ENCODE assay signal across 10 mouse cellular contexts in the genomic region with DNA sequence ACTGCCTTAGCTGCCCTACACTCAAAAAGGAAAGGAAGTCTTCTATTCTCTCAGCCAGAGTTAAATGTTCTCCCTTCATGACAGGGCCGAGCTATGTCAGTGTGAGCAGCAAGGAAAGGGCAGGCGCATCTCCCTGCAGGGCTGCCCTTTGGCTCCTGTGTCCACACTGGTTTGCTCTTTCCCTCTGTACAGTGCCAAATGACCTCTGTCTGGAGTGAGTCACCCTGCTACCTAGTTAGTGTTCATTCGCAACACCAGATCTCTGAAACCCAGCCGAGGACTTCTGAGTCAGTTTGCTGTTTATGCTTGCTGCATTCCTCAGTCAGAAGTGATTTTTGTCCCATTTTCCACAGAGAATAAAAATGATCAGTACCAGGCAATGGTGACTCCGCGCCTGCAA.
A peak's percentile ranks its signal among the peaks of the same experiment; 100 is the strongest.
DNase-seq lines count a peak whose midpoint lies in the region; ATAC-seq and TF ChIP-seq lines count a peak whose summit lies in the region.
"Had no signal": no experiment of that assay in that cellular context is flagged by ENCODE, and none has a peak within 500 bp of the region (broad histone marks: within the 10 kb centered on the region; RNA-seq: fewer than 3 reads in every experiment).

No protein-coding gene starts in this region.

- no peaks in the 10 kb centered on the region for H3K36me3 ChIP-seq in liver, embryonic 12.5 days
- H3K36me3 ChIP-seq in forebrain, embryonic 13.5 days (ENCODE audit: poor library complexity, severe bottlenecking) = no peaks in the 10 kb centered on the region
- H3K36me3 ChIP-seq: heart, embryonic 15.5 days had no signal

- H3K4me1 ChIP-seq in liver, embryonic 12.5 days = no peaks in the 10 kb centered on the region
- H3K4me1 ChIP-seq in forebrain, embryonic 13.5 days = peaks cover 10% of the 10 kb centered on the region
- H3K4me1 ChIP-seq: heart, embryonic 15.5 days had no signal

- 66% methylated on average over 6 of the region's 6 CpGs for WGBS in liver, embryonic 12.5 days (ENCODE audit: insufficient replicate concordance)
- 90% methylated on average over 6 of the region's 6 CpGs for WGBS in forebrain, embryonic 13.5 days

- no peak overlapping the region for H3K9ac ChIP-seq in liver, embryonic 12.5 days
- H3K9ac ChIP-seq in forebrain, embryonic 13.5 days = no peak overlapping the region
- H3K9ac ChIP-seq: heart, embryonic 15.5 days had no signal

- H3K9me3 ChIP-seq in liver, embryonic 12.5 days (replicated peaks) = no peaks in the 10 kb centered on the region
- no peaks in the 10 kb centered on the region for H3K9me3 ChIP-seq in forebrain, embryonic 13.5 days (replicated peaks)
- H3K9me3 ChIP-seq: heart, embryonic 15.5 days had no signal

- H3K27ac ChIP-seq in gastrocnemius, adult 2 months = peak overlapping the region; percentile 49; the same call in 1 of the 2 replicates
- H3K27ac ChIP-seq in liver, embryonic 12.5 days = no peak overlapping the region
- no peak overlapping the region for H3K27ac ChIP-seq in forebrain, embryonic 13.5 days
- H3K27ac ChIP-seq: heart, embryonic 15.5 days had no signal

- no peak overlapping the region for H3K4me2 ChIP-seq in liver, embryonic 12.5 days
- H3K4me2 ChIP-seq in forebrain, embryonic 13.5 days = no peak overlapping the region
- H3K4me2 ChIP-seq: heart, embryonic 15.5 days had no signal

- no peak overlapping the region for H3K4me3 ChIP-seq in gastrocnemius, adult 2 months
- no peak overlapping the region for H3K4me3 ChIP-seq in liver, embryonic 12.5 days
- H3K4me3 ChIP-seq in forebrain, embryonic 13.5 days = no peak overlapping the region
- H3K4me3 ChIP-seq: heart, embryonic 15.5 days had no signal

- peak; percentile 23 to 68 for DNase-seq in urinary bladder, postnatal 36 days (ENCODE audit: low spot score in 2 of 2)
- DNase-seq in urinary bladder, postnatal 4 days (ENCODE audit: low spot score in 2 of 2) = no peak
- peak; percentile 70 for DNase-seq in gastrocnemius, adult 2 months
- peak; percentile 21 for DNase-seq in yolk sac, embryonic 10.5 days (ENCODE audit: low spot score)
- no peak for DNase-seq in right cerebral cortex, postnatal 14 days
- DNase-seq in cerebellum, postnatal 4 days (ENCODE audit: low spot score in 2 of 2) = no peak
- DNase-seq: cerebellum, postnatal 25 days had no signal

- no peaks in the 10 kb centered on the region for H3K27me3 ChIP-seq in liver, embryonic 12.5 days (replicated peaks)
- H3K27me3 ChIP-seq in forebrain, embryonic 13.5 days = peaks cover 35% of the 10 kb centered on the region
- H3K27me3 ChIP-seq: heart, embryonic 15.5 days had no signal

- intact Hi-C loops in gastrocnemius, adult 2 months (cut with DNase I) = no loop called here

- peak; percentile 81 for ATAC-seq in liver, embryonic 12.5 days
- ATAC-seq in forebrain, embryonic 13.5 days = no peak

- no peak for TF ChIP-seq CTCF in gastrocnemius, adult 2 months (IDR thresholded peaks at IDR 0.05)

Comparison
In these comparisons a context has a peak if more than half of its experiments do, and no peak if none do; other contexts are left out.
1. DNase-seq: peak in urinary bladder, postnatal 36 days (2 of 2), gastrocnemius, adult 2 months (single experiment) and yolk sac, embryonic 10.5 days (single experiment); none in urinary bladder, postnatal 4 days (0 of 2), right cerebral cortex, postnatal 14 days (single experiment) and cerebellum, postnatal 4 days (0 of 2).